Mouse (Mus musculus): ENCODE results near the gene Rnf186. TPM values are rescaled to one million over a fixed set of nuclear protein-coding genes. Genes with fewer than 3 reads are reported as not detected.

Gene Rnf186
- polyA plus RNA-seq (2014; fragmentation: Nextera tagmentation; extraction: Ambion mirVana) = not detected in 2 replicates

DNA sequence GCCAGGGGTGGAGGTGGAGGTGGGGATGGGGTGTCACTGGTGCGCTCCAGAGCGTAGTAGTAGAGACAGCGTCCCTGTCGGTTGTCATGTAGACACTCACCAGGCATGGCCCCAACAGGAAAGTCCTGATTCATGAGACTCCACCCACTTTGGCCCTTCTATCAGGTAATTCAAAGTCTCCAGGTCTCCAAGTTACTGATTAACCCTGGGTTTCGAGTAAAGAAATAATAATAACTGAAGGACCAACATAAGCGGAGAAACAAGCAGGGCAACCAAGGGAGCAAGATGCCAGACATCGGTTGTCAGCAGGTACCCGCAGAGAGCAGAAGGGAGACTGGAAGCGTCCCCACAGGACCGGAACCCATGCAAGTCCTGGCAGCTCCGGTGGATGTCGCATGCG is at the start of gene Rnf186:
TSS of gene Rnf186 (plus strand) at position 247 of the 400 bp plus-strand sequence.
- ATAC-seq (replicated peaks; ENCODE audit: insufficient number of reproducible peaks, low FRiP score, low TSS enrichment, low read depth) = no peak
- WGBS = 88% methylated on average over 11 of the region's 13 CpGs
- Histone ChIP-seq H3K9me3 (replicated peaks; ENCODE audit: control insufficient read depth, low read length) (no peaks in the 10 kb centered on the region), H3K4me2 (ENCODE audit: low read depth, low read length) (no peak within 1 kb of the TSS), H3K36me3 (replicated peaks; ENCODE audit: control insufficient read depth, insufficient read depth, low read depth, low read length) (no peaks in the 10 kb centered on the region), H3K4me3 (ENCODE audit: low read depth, low read length) (no peak within 1 kb of the TSS), H3K4me1 (ENCODE audit: control insufficient read depth, insufficient read depth, low read length) (no peaks in the 10 kb centered on the region), H3K9ac (replicated peaks; ENCODE audit: low read length) (no peak within 1 kb of the TSS), H3K27me3 (ENCODE audit: control insufficient read depth, insufficient read depth, low read length) (no peaks in the 10 kb centered on the region), H3K27ac (replicated peaks; ENCODE audit: low read depth, low read length) (no peak within 1 kb of the TSS)
- no peak for DNase-seq (ENCODE audit: low spot score)

DNA sequence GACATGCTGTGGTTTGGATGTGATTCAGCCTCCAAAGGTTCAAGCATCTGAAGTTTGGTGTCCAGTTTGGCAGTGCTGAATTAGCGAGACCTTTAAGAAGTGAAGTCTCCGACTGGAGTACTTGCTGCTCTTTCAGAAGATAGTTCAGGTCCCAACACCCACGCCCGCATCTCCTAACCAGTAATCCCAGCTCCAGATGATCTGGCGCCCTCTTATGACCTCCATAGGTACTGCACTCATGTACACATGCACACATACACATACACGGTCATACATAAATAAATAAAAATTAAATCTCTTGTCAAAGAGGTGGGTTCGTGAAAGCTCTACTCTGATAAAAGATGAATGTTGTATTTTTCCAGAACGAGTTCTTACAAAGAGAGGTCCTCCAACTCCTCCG is 49.6 kb upstream of the Rnf186 start:
- H3K4me2 ChIP-seq (ENCODE audit: low read depth, low read length) = no peak overlapping the region
- H3K4me3 ChIP-seq (ENCODE audit: low read depth, low read length) = no peak overlapping the region
- DNase-seq (ENCODE audit: low spot score) = no peak
- no peaks in the 10 kb centered on the region for H3K9me3 ChIP-seq (replicated peaks; ENCODE audit: control insufficient read depth, low read length)
- no peak overlapping the region for H3K9ac ChIP-seq (replicated peaks; ENCODE audit: low read length)
- H3K36me3 ChIP-seq (replicated peaks; ENCODE audit: control insufficient read depth, insufficient read depth, low read depth, low read length) = no peaks in the 10 kb centered on the region
- ATAC-seq (replicated peaks; ENCODE audit: insufficient number of reproducible peaks, low FRiP score, low TSS enrichment, low read depth) = no peak
- no peaks in the 10 kb centered on the region for H3K27me3 ChIP-seq (ENCODE audit: control insufficient read depth, insufficient read depth, low read length)
- H3K27ac ChIP-seq (replicated peaks; ENCODE audit: low read depth, low read length) = no peak overlapping the region
- 83% methylated on average over 9 of the region's 9 CpGs for WGBS
- H3K4me1 ChIP-seq (ENCODE audit: control insufficient read depth, insufficient read depth, low read length) = no peaks in the 10 kb centered on the region; the same call in 1 of the 2 replicates

GRCm38 (mm10) chr4:138921254-138922130 is 45.4 kb upstream of the Rnf186 start:
- ATAC-seq (replicated peaks; ENCODE audit: insufficient number of reproducible peaks, low FRiP score, low TSS enrichment, low read depth) (no peak), DNase-seq (ENCODE audit: low spot score) (no peak)
- H3K9me3 ChIP-seq (replicated peaks; ENCODE audit: control insufficient read depth, low read length) = no peaks in the 10 kb centered on the region
- H3K4me3 ChIP-seq (ENCODE audit: low read depth, low read length) = 0 out of 2 replicates have a peak overlapping the region, but pooled peaks have one; percentile 17
- peak overlapping the region; percentile 42 for H3K4me2 ChIP-seq (ENCODE audit: low read depth, low read length)
- H3K4me1 ChIP-seq (ENCODE audit: control insufficient read depth, insufficient read depth, low read length) = no peaks in the 10 kb centered on the region
- no peaks in the 10 kb centered on the region for H3K27me3 ChIP-seq (ENCODE audit: control insufficient read depth, insufficient read depth, low read length)
- 36% methylated on average over 20 of the region's 20 CpGs for WGBS
- no peak overlapping the region for H3K9ac ChIP-seq (replicated peaks; ENCODE audit: low read length)
- no peaks in the 10 kb centered on the region for H3K36me3 ChIP-seq (replicated peaks; ENCODE audit: control insufficient read depth, insufficient read depth, low read depth, low read length)
- no peak overlapping the region for H3K27ac ChIP-seq (replicated peaks; ENCODE audit: low read depth, low read length)

DNA sequence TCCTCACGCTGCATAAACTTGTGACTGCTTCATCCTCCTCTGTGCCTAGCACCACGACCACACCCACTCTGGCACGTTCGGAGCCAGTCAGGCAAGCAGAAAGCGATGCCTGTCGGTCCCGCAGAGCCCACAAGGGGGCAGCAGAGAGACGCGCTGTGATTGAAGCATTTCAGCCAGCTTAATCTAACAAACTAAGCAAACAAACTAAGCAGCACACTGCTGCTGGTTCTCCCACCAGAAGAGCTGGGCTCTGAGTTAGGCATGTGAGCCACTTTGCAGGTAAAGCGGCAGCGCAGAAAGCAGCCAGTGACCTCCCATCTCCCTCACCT is 44.8 kb upstream of the Rnf186 start:
- Histone ChIP-seq H3K4me2 (ENCODE audit: low read depth, low read length) (peak overlapping the region; percentile 42), H3K4me3 (ENCODE audit: low read depth, low read length) (0 out of 2 replicates have a peak overlapping the region, but pooled peaks have one; percentile 17)

GRCm38 (mm10) chr4:138925561-138925960 is 41.4 kb upstream of the Rnf186 start:
- ATAC-seq (replicated peaks; ENCODE audit: insufficient number of reproducible peaks, low FRiP score, low TSS enrichment, low read depth) (no peak), DNase-seq (ENCODE audit: low spot score) (no peak)
- Histone ChIP-seq H3K27ac (replicated peaks; ENCODE audit: low read depth, low read length) (no peak overlapping the region), H3K9me3 (replicated peaks; ENCODE audit: control insufficient read depth, low read length) (no peaks in the 10 kb centered on the region), H3K27me3 (ENCODE audit: control insufficient read depth, insufficient read depth, low read length) (no peaks in the 10 kb centered on the region), H3K36me3 (replicated peaks; ENCODE audit: control insufficient read depth, insufficient read depth, low read depth, low read length) (no peaks in the 10 kb centered on the region), H3K4me2 (ENCODE audit: low read depth, low read length) (no peak overlapping the region), H3K9ac (replicated peaks; ENCODE audit: low read length) (no peak overlapping the region), H3K4me1 (ENCODE audit: control insufficient read depth, insufficient read depth, low read length) (no peaks in the 10 kb centered on the region), H3K4me3 (ENCODE audit: low read depth, low read length) (no peak overlapping the region)
- WGBS = 81% methylated on average over 2 of the region's 2 CpGs

More for the DNA sequence above, 44.8 kb upstream of the Rnf186 start:
- Histone ChIP-seq H3K36me3 (replicated peaks; ENCODE audit: control insufficient read depth, insufficient read depth, low read depth, low read length) (no peaks in the 10 kb centered on the region), H3K4me1 (ENCODE audit: control insufficient read depth, insufficient read depth, low read length) (no peaks in the 10 kb centered on the region), H3K27me3 (ENCODE audit: control insufficient read depth, insufficient read depth, low read length) (no peaks in the 10 kb centered on the region), H3K27ac (replicated peaks; ENCODE audit: low read depth, low read length) (no peak overlapping the region), H3K9ac (replicated peaks; ENCODE audit: low read length) (no peak overlapping the region), H3K9me3 (replicated peaks; ENCODE audit: control insufficient read depth, low read length) (no peaks in the 10 kb centered on the region)
- DNase-seq (ENCODE audit: low spot score) (peak; percentile 95), ATAC-seq (replicated peaks; ENCODE audit: insufficient number of reproducible peaks, low FRiP score, low TSS enrichment, low read depth) (no peak)
- 2% methylated on average over 11 of the region's 11 CpGs for WGBS

- 84% methylated on average over 3 of the region's 3 CpGs for WGBS
- H3K27me3 ChIP-seq (ENCODE audit: control insufficient read depth, insufficient read depth, low read length) = no peaks in the 10 kb centered on the region
- H3K36me3 ChIP-seq (replicated peaks; ENCODE audit: control insufficient read depth, insufficient read depth, low read depth, low read length) = no peaks in the 10 kb centered on the region
- ATAC-seq (replicated peaks; ENCODE audit: insufficient number of reproducible peaks, low FRiP score, low TSS enrichment, low read depth) (no peak), DNase-seq (ENCODE audit: low spot score) (no peak)
- H3K4me3 ChIP-seq (ENCODE audit: low read depth, low read length) = no peak overlapping the region
- H3K27ac ChIP-seq (replicated peaks; ENCODE audit: low read depth, low read length) = no peak overlapping the region
- no peaks in the 10 kb centered on the region for H3K9me3 ChIP-seq (replicated peaks; ENCODE audit: control insufficient read depth, low read length)
- H3K4me2 ChIP-seq (ENCODE audit: low read depth, low read length) = no peak overlapping the region
- no peaks in the 10 kb centered on the region for H3K4me1 ChIP-seq (ENCODE audit: control insufficient read depth, insufficient read depth, low read length)
- no peak overlapping the region for H3K9ac ChIP-seq (replicated peaks; ENCODE audit: low read length)
These were observed 33.0 kb upstream of the Rnf186 start for GRCm38 (mm10) chr4:138933862-138934261.

- 86% methylated on average over 11 of the region's 11 CpGs for WGBS
- H3K36me3 ChIP-seq (replicated peaks; ENCODE audit: control insufficient read depth, insufficient read depth, low read depth, low read length) = no peaks in the 10 kb centered on the region
- no peak for DNase-seq (ENCODE audit: low spot score)
- H3K9me3 ChIP-seq (replicated peaks; ENCODE audit: control insufficient read depth, low read length) = no peaks in the 10 kb centered on the region
- H3K4me2 ChIP-seq (ENCODE audit: low read depth, low read length) = no peak overlapping the region
- H3K27me3 ChIP-seq (ENCODE audit: control insufficient read depth, insufficient read depth, low read length) = no peaks in the 10 kb centered on the region
- H3K4me3 ChIP-seq (ENCODE audit: low read depth, low read length) = no peak overlapping the region
- no peaks in the 10 kb centered on the region for H3K4me1 ChIP-seq (ENCODE audit: control insufficient read depth, insufficient read depth, low read length)
- no peak overlapping the region for H3K9ac ChIP-seq (replicated peaks; ENCODE audit: low read length)
- H3K27ac ChIP-seq (replicated peaks; ENCODE audit: low read depth, low read length) = no peak overlapping the region
- ATAC-seq (replicated peaks; ENCODE audit: insufficient number of reproducible peaks, low FRiP score, low TSS enrichment, low read depth) = no peak
These were observed 32.3 kb upstream of the Rnf186 start for GRCm38 (mm10) chr4:138934456-138935145.
